17 mouse cellular contexts compared by ENCODE assay signal in genomic region chr10:97282841-97283496, GRCm38 (mm10).
A peak's percentile ranks its signal among the peaks of the same experiment; 100 is the strongest.
DNase-seq lines count a peak whose midpoint lies in the region; ATAC-seq and TF ChIP-seq lines count a peak whose summit lies in the region.
"Had no signal": no experiment of that assay in that cellular context is flagged by ENCODE, and none has a peak within 500 bp of the region (broad histone marks: within the 10 kb centered on the region; RNA-seq: fewer than 3 reads in every experiment).

No protein-coding gene starts in this region.

- no peaks in the 10 kb centered on the region for H3K27me3 ChIP-seq in heart, embryonic 10.5 days (ENCODE audit: insufficient read depth, poor library complexity, severe bottlenecking)
- H3K27me3 ChIP-seq in lung, embryonic 15.5 days, result no peaks in the 10 kb centered on the region
- H3K27me3 ChIP-seq: hindbrain, embryonic 15.5 days; liver, embryonic 12.5 days; midbrain, embryonic 15.5 days had no signal

- DNase-seq in heart, adult 8-10 months (ENCODE audit: low spot score), result peak; percentile 1
- DNase-seq in heart, embryonic 10.5 days (ENCODE audit: low spot score), result no peak
- DNase-seq in lung, postnatal 10 days, result no peak
- DNase-seq in brain, adult 2 months (ENCODE audit: low read depth, low spot score), result peak; percentile 83
- no peak for DNase-seq in embryo, embryonic 10 days (ENCODE audit: low spot score)
- no peak for DNase-seq in spleen, postnatal 4 days (ENCODE audit: low spot score in 2 of 2)
- DNase-seq: cerebellum, adult 11-12 months; gastrocnemius, postnatal 25 days; kidney, adult 11 months; thymus, postnatal 4 days had no signal

- no peak overlapping the region for H3K27ac ChIP-seq in heart, embryonic 10.5 days
- H3K27ac ChIP-seq in lung, embryonic 15.5 days, result peak overlapping the region; percentile 79
- peak overlapping the region; percentile 44; the same call in 1 of the 2 replicates for H3K27ac ChIP-seq in olfactory bulb, adult 2 months (ENCODE audit: insufficient read depth, low read depth, low read length)
- H3K27ac ChIP-seq: hindbrain, embryonic 15.5 days; liver, embryonic 12.5 days; midbrain, embryonic 15.5 days had no signal

- peak; percentile 82 for ATAC-seq in lung, embryonic 15.5 days (ENCODE audit: borderline replicate concordance, extremely low read depth, low FRiP score, low TSS enrichment)
- ATAC-seq: forebrain, embryonic 14.5 days; liver, embryonic 12.5 days; midbrain, embryonic 15.5 days had no signal

- H3K4me1 ChIP-seq in heart, embryonic 10.5 days, result no peaks in the 10 kb centered on the region
- 0 out of 2 replicates have a peak, but pooled peaks cover 3% of the 10 kb centered on the region for H3K4me1 ChIP-seq in lung, embryonic 15.5 days
- H3K4me1 ChIP-seq in olfactory bulb, adult 2 months (ENCODE audit: control insufficient read depth, insufficient read depth, low read length), result no peaks in the 10 kb centered on the region
- H3K4me1 ChIP-seq: hindbrain, embryonic 15.5 days; liver, embryonic 12.5 days; midbrain, embryonic 15.5 days had no signal

- TF ChIP-seq CTCF in olfactory bulb, adult 2 months (IDR thresholded peaks at IDR 0.05; ENCODE audit: insufficient read depth, low read depth, low read length), result no peak

- no peak overlapping the region for H3K4me2 ChIP-seq in lung, embryonic 15.5 days
- H3K4me2 ChIP-seq: heart, embryonic 11.5 days; hindbrain, embryonic 15.5 days; liver, embryonic 12.5 days; midbrain, embryonic 15.5 days had no signal

- no peaks in the 10 kb centered on the region for H3K9me3 ChIP-seq in heart, embryonic 10.5 days
- H3K9me3 ChIP-seq in lung, embryonic 15.5 days, result no peaks in the 10 kb centered on the region
- H3K9me3 ChIP-seq: hindbrain, embryonic 15.5 days; liver, embryonic 12.5 days; midbrain, embryonic 15.5 days had no signal

- WGBS in heart, embryonic 10.5 days, result 77% methylated on average over 4 of the region's 4 CpGs
- WGBS in lung, embryonic 15.5 days, result 27% methylated on average over 4 of the region's 4 CpGs
- 50% methylated on average over 4 of the region's 4 CpGs for WGBS in olfactory bulb, adult 2 months

- H3K36me3 ChIP-seq in heart, embryonic 10.5 days, result no peaks in the 10 kb centered on the region
- H3K36me3 ChIP-seq in lung, embryonic 15.5 days, result no peaks in the 10 kb centered on the region
- H3K36me3 ChIP-seq: hindbrain, embryonic 15.5 days; liver, embryonic 12.5 days; midbrain, embryonic 15.5 days had no signal

- TF ChIP-seq POLR2A in olfactory bulb, adult 2 months (IDR thresholded peaks at IDR 0.05; ENCODE audit: insufficient read depth, low read depth, low read length), result no peak

- H3K9ac ChIP-seq in lung, embryonic 15.5 days, result no peak overlapping the region
- H3K9ac ChIP-seq: hindbrain, embryonic 15.5 days; liver, embryonic 12.5 days; midbrain, embryonic 15.5 days had no signal

- H3K4me3 ChIP-seq in heart, embryonic 10.5 days, result no peak overlapping the region
- H3K4me3 ChIP-seq in lung, embryonic 15.5 days, result no peak overlapping the region
- H3K4me3 ChIP-seq in olfactory bulb, adult 2 months (ENCODE audit: insufficient read depth, low read depth, low read length), result no peak overlapping the region
- H3K4me3 ChIP-seq: hindbrain, embryonic 15.5 days; liver, embryonic 12.5 days; midbrain, embryonic 15.5 days had no signal

Comparison
In these comparisons a context has a peak if more than half of its experiments do, and no peak if none do; other contexts are left out.
1. DNase-seq: peak in heart, adult 8-10 months (single experiment) and brain, adult 2 months (single experiment); none in heart, embryonic 10.5 days (single experiment), lung, postnatal 10 days (single experiment), embryo, embryonic 10 days (single experiment) and spleen, postnatal 4 days (0 of 2).